Mouse (Mus musculus): ENCODE results near the gene Mfsd2a. TPM values are rescaled to one million over a fixed set of nuclear protein-coding genes. Genes with fewer than 3 reads are reported as not detected.
A peak's percentile ranks its signal among the peaks of the same experiment; 100 is the strongest.

Mfsd2a gene
- polyA plus RNA-seq, 1 experiment, result 34.4 TPM

DNA sequence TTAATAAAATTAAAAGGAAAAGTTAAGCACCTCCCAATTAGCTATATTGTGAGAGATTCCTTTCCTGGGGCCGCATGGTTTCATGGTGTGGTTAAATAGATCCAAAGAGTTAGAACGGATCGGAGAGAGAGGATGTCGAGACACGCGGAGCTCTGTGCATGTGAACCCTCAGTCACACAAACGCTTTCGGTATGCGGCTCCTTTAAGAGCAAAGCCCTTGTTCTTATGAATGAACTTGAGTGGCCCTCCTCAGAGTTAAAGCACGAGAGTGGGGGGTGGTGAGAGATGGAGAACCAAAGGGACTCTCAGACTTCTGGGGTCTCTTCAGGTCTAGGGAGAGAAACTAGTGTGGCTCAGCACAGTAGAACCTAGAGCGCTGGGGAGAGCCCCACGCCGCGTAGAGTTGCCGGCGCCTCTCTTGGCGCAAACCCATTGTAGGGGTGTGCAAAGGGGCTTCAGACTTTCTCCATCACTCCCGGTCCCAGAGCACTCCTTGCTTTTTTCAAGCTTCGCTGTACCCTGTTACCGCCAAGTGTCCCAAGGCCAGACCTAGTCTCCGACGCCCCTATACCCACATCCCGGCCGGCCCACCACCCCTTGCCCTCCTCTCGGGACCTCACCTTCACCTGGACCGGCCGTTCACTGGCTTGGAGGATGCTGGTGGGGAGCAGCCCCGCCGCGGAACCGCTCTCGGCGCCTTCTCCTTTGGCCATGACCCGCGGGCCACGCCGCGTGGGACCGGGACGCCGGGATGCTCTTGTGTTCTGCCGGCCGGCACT lies 478 bp downstream of the Mfsd2a start:
- H3K27ac ChIP-seq (ENCODE audit: insufficient read depth, low read length), result no peak overlapping the region
- 0 out of 2 replicates have a peak, but pooled peaks cover 6% of the 10 kb centered on the region for H3K4me1 ChIP-seq (ENCODE audit: control insufficient read depth, insufficient read depth, low read length)
- under 1% methylated on average over 43 of the region's 43 CpGs for WGBS
- no peak for TF ChIP-seq POLR2A (IDR thresholded peaks at IDR 0.05; ENCODE audit: borderline replicate concordance, insufficient read depth, low read length)
- no peak for TF ChIP-seq CTCF (IDR thresholded peaks at IDR 0.05; ENCODE audit: borderline replicate concordance, insufficient read depth, low read depth, low read length)
- H3K4me3 ChIP-seq (replicated peaks; ENCODE audit: insufficient read depth, low read depth, low read length), result peak overlapping the region; percentile 39
- peaks cover 3% of the 10 kb centered on the region; the same call in 1 of the 2 replicates for H3K27me3 ChIP-seq (ENCODE audit: control insufficient read depth, insufficient read depth, low read length)
- peak in 1 of 2 experiments; percentile 13 for DNase-seq

DNA sequence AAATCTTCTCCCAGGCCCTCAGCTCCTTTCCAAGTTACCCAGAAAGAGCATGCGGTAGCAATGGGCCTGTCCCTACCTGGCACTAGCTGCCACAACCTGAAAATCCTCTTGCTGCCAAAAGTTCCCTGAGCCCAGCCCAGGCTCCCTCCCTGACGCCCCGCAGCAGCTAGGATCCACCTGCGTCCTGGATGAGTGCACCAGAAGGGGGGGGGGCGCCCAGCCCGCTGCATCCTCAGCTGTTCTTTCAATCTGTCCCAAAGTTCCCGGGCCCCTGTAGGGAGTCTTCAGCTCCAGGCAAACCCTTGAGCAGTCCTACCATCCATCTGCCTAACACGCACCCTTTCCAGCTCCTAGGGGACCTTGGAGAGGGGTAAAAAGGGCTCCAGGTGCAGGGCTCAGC lies 1.2 kb downstream of the Mfsd2a start:
- TF ChIP-seq CTCF (IDR thresholded peaks at IDR 0.05; ENCODE audit: borderline replicate concordance, insufficient read depth, low read depth, low read length), result no peak
- no peak for TF ChIP-seq POLR2A (IDR thresholded peaks at IDR 0.05; ENCODE audit: borderline replicate concordance, insufficient read depth, low read length)
- peaks cover 3% of the 10 kb centered on the region; the same call in 1 of the 2 replicates for H3K27me3 ChIP-seq (ENCODE audit: control insufficient read depth, insufficient read depth, low read length)
- DNase-seq, result no peak
- no peak overlapping the region for H3K27ac ChIP-seq (ENCODE audit: insufficient read depth, low read length)
- H3K4me1 ChIP-seq (ENCODE audit: control insufficient read depth, insufficient read depth, low read length), result 0 out of 2 replicates have a peak, but pooled peaks cover 6% of the 10 kb centered on the region
- 6% methylated on average over 8 of the region's 8 CpGs for WGBS
- H3K4me3 ChIP-seq (replicated peaks; ENCODE audit: insufficient read depth, low read depth, low read length), result peak overlapping the region; percentile 17

DNA sequence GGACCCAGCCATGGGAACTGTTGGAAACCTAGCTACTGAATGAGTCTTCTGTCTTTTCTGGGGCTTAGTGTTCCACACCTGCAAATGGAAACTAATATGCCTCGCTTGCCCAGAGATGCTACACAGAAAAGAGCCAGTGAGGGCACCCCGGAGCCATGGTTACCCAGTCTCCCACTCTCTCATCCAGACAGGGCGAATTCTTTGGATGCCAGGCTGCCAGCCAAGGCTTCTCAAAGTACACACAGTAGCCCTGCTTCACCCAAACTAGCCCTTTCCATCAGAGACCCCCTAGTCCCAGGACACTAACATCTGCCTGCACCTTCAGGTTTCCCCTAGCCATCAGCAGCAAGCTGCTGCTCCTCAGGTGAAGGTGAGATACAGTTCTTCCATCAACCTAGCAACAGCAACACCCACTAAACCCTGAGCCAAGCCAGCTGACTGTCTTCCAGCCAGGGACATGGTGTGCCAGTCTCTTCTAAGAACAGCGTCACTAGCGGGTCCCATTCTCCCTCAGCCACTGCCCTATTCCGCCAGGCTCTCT lies 2.4 kb downstream of the Mfsd2a start:
- H3K4me3 ChIP-seq (replicated peaks; ENCODE audit: insufficient read depth, low read depth, low read length), result peak overlapping the region; percentile 21
- DNase-seq, result peak in 1 of 2 experiments; percentile 29

GRCm38 (mm10) chr4:122956301-122956700 lies 4.7 kb downstream of the Mfsd2a start:
- TF ChIP-seq CTCF (IDR thresholded peaks at IDR 0.05; ENCODE audit: borderline replicate concordance, insufficient read depth, low read depth, low read length) (no peak), POLR2A (IDR thresholded peaks at IDR 0.05; ENCODE audit: borderline replicate concordance, insufficient read depth, low read length) (no peak)
- H3K27me3 ChIP-seq (ENCODE audit: control insufficient read depth, insufficient read depth, low read length), result peaks cover 3% of the 10 kb centered on the region; the same call in 1 of the 2 replicates
- no peak for DNase-seq
- 0 out of 2 replicates have a peak, but pooled peaks cover 6% of the 10 kb centered on the region for H3K4me1 ChIP-seq (ENCODE audit: control insufficient read depth, insufficient read depth, low read length)
- no peak overlapping the region for H3K27ac ChIP-seq (ENCODE audit: insufficient read depth, low read length)
- WGBS, result 95% methylated on average over 4 of the region's 6 CpGs
- no peak overlapping the region for H3K4me3 ChIP-seq (replicated peaks; ENCODE audit: insufficient read depth, low read depth, low read length)

More for the DNA sequence above, 2.4 kb downstream of the Mfsd2a start:
- Histone ChIP-seq H3K27me3 (ENCODE audit: control insufficient read depth, insufficient read depth, low read length) (peaks cover 3% of the 10 kb centered on the region; the same call in 1 of the 2 replicates), H3K4me1 (ENCODE audit: control insufficient read depth, insufficient read depth, low read length) (0 out of 2 replicates have a peak, but pooled peaks cover 6% of the 10 kb centered on the region), H3K27ac (ENCODE audit: insufficient read depth, low read length) (0 out of 2 replicates have a peak overlapping the region, but pooled peaks have one; percentile 11)
- TF ChIP-seq CTCF (IDR thresholded peaks at IDR 0.05; ENCODE audit: borderline replicate concordance, insufficient read depth, low read depth, low read length) (no peak), POLR2A (IDR thresholded peaks at IDR 0.05; ENCODE audit: borderline replicate concordance, insufficient read depth, low read length) (no peak)
- 36% methylated on average over 6 of the region's 6 CpGs for WGBS

GRCm38 (mm10) chr4:122955412-122956136 lies 5.4 kb downstream of the Mfsd2a start:
- WGBS, result 12% methylated on average over 17 of the region's 17 CpGs
- DNase-seq, result peak; percentile 69 to 77
- TF ChIP-seq CTCF (IDR thresholded peaks at IDR 0.05; ENCODE audit: borderline replicate concordance, insufficient read depth, low read depth, low read length) (no peak), POLR2A (IDR thresholded peaks at IDR 0.05; ENCODE audit: borderline replicate concordance, insufficient read depth, low read length) (peak; percentile 24; the same call in 1 of the 2 replicates)
- H3K4me1 ChIP-seq (ENCODE audit: control insufficient read depth, insufficient read depth, low read length), result 0 out of 2 replicates have a peak, but pooled peaks cover 3% of the 10 kb centered on the region
- peak overlapping the region; percentile 39 for H3K4me3 ChIP-seq (replicated peaks; ENCODE audit: insufficient read depth, low read depth, low read length)
- no peaks in the 10 kb centered on the region for H3K27me3 ChIP-seq (ENCODE audit: control insufficient read depth, insufficient read depth, low read length)
- 0 out of 2 replicates have a peak overlapping the region, but pooled peaks have one; percentile 3 for H3K27ac ChIP-seq (ENCODE audit: insufficient read depth, low read length)

- DNase-seq, result no peak
- WGBS, result 72% methylated on average over 5 of the region's 5 CpGs
- H3K27me3 ChIP-seq (ENCODE audit: control insufficient read depth, insufficient read depth, low read length), result no peaks in the 10 kb centered on the region
- peak overlapping the region; percentile 3; the same call in 1 of the 2 replicates for H3K27ac ChIP-seq (ENCODE audit: insufficient read depth, low read length)
- peak overlapping the region; percentile 39 for H3K4me3 ChIP-seq (replicated peaks; ENCODE audit: insufficient read depth, low read depth, low read length)
- TF ChIP-seq POLR2A (IDR thresholded peaks at IDR 0.05; ENCODE audit: borderline replicate concordance, insufficient read depth, low read length), result no peak
- TF ChIP-seq CTCF (IDR thresholded peaks at IDR 0.05; ENCODE audit: borderline replicate concordance, insufficient read depth, low read depth, low read length), result no peak
- H3K4me1 ChIP-seq (ENCODE audit: control insufficient read depth, insufficient read depth, low read length), result 0 out of 2 replicates have a peak, but pooled peaks cover 2% of the 10 kb centered on the region
Measured at GRCm38 (mm10) chr4:122954680-122955411, 6.1 kb downstream of the Mfsd2a start.

GRCm38 (mm10) chr4:122949096-122949495 lies 11.9 kb downstream of the Mfsd2a start:
- no peaks in the 10 kb centered on the region for H3K4me1 ChIP-seq (ENCODE audit: control insufficient read depth, insufficient read depth, low read length)
- 82% methylated on average over 8 of the region's 8 CpGs for WGBS
- TF ChIP-seq CTCF (IDR thresholded peaks at IDR 0.05; ENCODE audit: borderline replicate concordance, insufficient read depth, low read depth, low read length) (no peak), POLR2A (IDR thresholded peaks at IDR 0.05; ENCODE audit: borderline replicate concordance, insufficient read depth, low read length) (no peak)
- H3K27ac ChIP-seq (ENCODE audit: insufficient read depth, low read length), result no peak overlapping the region
- no peak overlapping the region for H3K4me3 ChIP-seq (replicated peaks; ENCODE audit: insufficient read depth, low read depth, low read length)
- DNase-seq, result no peak
- no peaks in the 10 kb centered on the region for H3K27me3 ChIP-seq (ENCODE audit: control insufficient read depth, insufficient read depth, low read length)
